Comparison of ENCODE assay signal across 24 mouse cellular contexts in genomic region chr12:8373741-8374140, GRCm38 (mm10).
DNase-seq lines count a peak whose midpoint lies in the region; ATAC-seq and TF ChIP-seq lines count a peak whose summit lies in the region.
"Had no signal": no experiment of that assay in that cellular context is flagged by ENCODE, and none has a peak within 500 bp of the region (broad histone marks: within the 10 kb centered on the region; RNA-seq: fewer than 3 reads in every experiment).

No protein-coding gene starts in this region.

- WGBS in midbrain, embryonic 11.5 days = 82% methylated on average over 5 of the region's 5 CpGs
- WGBS in midbrain, embryonic 13.5 days = 80% methylated on average over 5 of the region's 5 CpGs

- H3K27me3 ChIP-seq in midbrain, embryonic 11.5 days (ENCODE audit: control insufficient read depth, insufficient read depth, low read length) = no peaks in the 10 kb centered on the region
- H3K27me3 ChIP-seq in midbrain, embryonic 13.5 days = no peaks in the 10 kb centered on the region
- H3K27me3 ChIP-seq: forebrain, embryonic 13.5 days; heart, embryonic 12.5 days; heart, embryonic 15.5 days; hindbrain, embryonic 13.5 days had no signal

- H3K27ac ChIP-seq in gastrocnemius, adult 2 months = no peak overlapping the region
- no peak overlapping the region for H3K27ac ChIP-seq in midbrain, embryonic 11.5 days (ENCODE audit: low read depth, low read length)
- no peak overlapping the region for H3K27ac ChIP-seq in midbrain, embryonic 13.5 days
- H3K27ac ChIP-seq: forebrain, embryonic 10.5 days; forebrain, embryonic 13.5 days; heart, embryonic 15.5 days; hindbrain, embryonic 10.5 days; hindbrain, embryonic 13.5 days had no signal

- no peak overlapping the region for H3K4me3 ChIP-seq in gastrocnemius, adult 2 months
- H3K4me3 ChIP-seq in midbrain, embryonic 11.5 days (ENCODE audit: low read depth, low read length) = no peak overlapping the region
- no peak overlapping the region for H3K4me3 ChIP-seq in midbrain, embryonic 13.5 days (replicated peaks)
- H3K4me3 ChIP-seq: forebrain, embryonic 10.5 days; forebrain, embryonic 13.5 days; heart, embryonic 12.5 days; heart, embryonic 15.5 days; hindbrain, embryonic 10.5 days; hindbrain, embryonic 13.5 days had no signal

- peak; percentile 44 for DNase-seq in gastrocnemius, adult 2 months
- DNase-seq in gastrocnemius, postnatal 10 days = no peak
- DNase-seq in kidney, adult 8-10 months = peak; percentile 54 to 70
- DNase-seq in kidney, postnatal 4 days = no peak
- peak; percentile 43 to 78 for DNase-seq in kidney, postnatal 25 days
- DNase-seq in kidney, postnatal 10 days = no peak
- peak; percentile 61 for DNase-seq in midbrain, embryonic 11.5 days (ENCODE audit: low spot score, missing footprints)
- DNase-seq: adrenal gland, postnatal 10 days; adrenal gland, postnatal 36 days; cerebellum, adult 18-20 months; cerebellum, adult 9-10 months; gastrocnemius, postnatal 25 days; heart, adult 18-20 months; heart, postnatal 10 days; heart, postnatal 36 days had no signal

- H3K4me2 ChIP-seq in midbrain, embryonic 11.5 days = no peak overlapping the region
- no peak overlapping the region for H3K4me2 ChIP-seq in midbrain, embryonic 13.5 days (replicated peaks)
- H3K4me2 ChIP-seq: forebrain, embryonic 13.5 days; heart, embryonic 12.5 days; heart, embryonic 15.5 days; hindbrain, embryonic 13.5 days had no signal

- no peak overlapping the region for H3K9ac ChIP-seq in midbrain, embryonic 11.5 days (ENCODE audit: low read length)
- no peak overlapping the region for H3K9ac ChIP-seq in midbrain, embryonic 13.5 days (replicated peaks)
- H3K9ac ChIP-seq: forebrain, embryonic 13.5 days; heart, embryonic 12.5 days; heart, embryonic 15.5 days; hindbrain, embryonic 13.5 days had no signal

- ATAC-seq in midbrain, embryonic 11.5 days (ENCODE audit: low FRiP score) = no peak
- ATAC-seq in midbrain, embryonic 13.5 days = no peak
- ATAC-seq: activated CD4-positive, CD25-positive, alpha-beta regulatory T cell, adult 4 months; forebrain, embryonic 13.5 days; forebrain, embryonic 16.5 days had no signal

- H3K9me3 ChIP-seq in midbrain, embryonic 11.5 days (ENCODE audit: control insufficient read depth, low read length) = no peaks in the 10 kb centered on the region
- H3K9me3 ChIP-seq in midbrain, embryonic 13.5 days = no peaks in the 10 kb centered on the region
- H3K9me3 ChIP-seq: forebrain, embryonic 10.5 days; forebrain, embryonic 13.5 days; heart, embryonic 12.5 days; heart, embryonic 15.5 days; hindbrain, embryonic 10.5 days; hindbrain, embryonic 13.5 days had no signal

- no peaks in the 10 kb centered on the region for H3K4me1 ChIP-seq in midbrain, embryonic 11.5 days (ENCODE audit: control insufficient read depth, insufficient read depth, low read length)
- no peaks in the 10 kb centered on the region for H3K4me1 ChIP-seq in midbrain, embryonic 13.5 days (replicated peaks)
- H3K4me1 ChIP-seq: forebrain, embryonic 13.5 days had no signal

- no peaks in the 10 kb centered on the region for H3K36me3 ChIP-seq in midbrain, embryonic 11.5 days (ENCODE audit: control insufficient read depth, insufficient read depth, low read length)
- H3K36me3 ChIP-seq in midbrain, embryonic 13.5 days = no peaks in the 10 kb centered on the region
- H3K36me3 ChIP-seq: forebrain, embryonic 10.5 days; heart, embryonic 12.5 days; heart, embryonic 15.5 days; hindbrain, embryonic 10.5 days; hindbrain, embryonic 13.5 days had no signal

- intact Hi-C loops in gastrocnemius, adult 2 months (cut with DNase I) = no loop called here

- TF ChIP-seq CTCF in gastrocnemius, adult 2 months (IDR thresholded peaks at IDR 0.05) = no peak

Comparison
In these comparisons a context has a peak if more than half of its experiments do, and no peak if none do; other contexts are left out.
1. DNase-seq: peak in gastrocnemius, adult 2 months (single experiment), kidney, adult 8-10 months (2 of 2), kidney, postnatal 25 days (2 of 2) and midbrain, embryonic 11.5 days (single experiment); none in gastrocnemius, postnatal 10 days (single experiment), kidney, postnatal 4 days (0 of 2) and kidney, postnatal 10 days (single experiment).